Mouse (Mus musculus) heart, embryonic 11.5 days (tissue): ENCODE results near the gene Pidd1. TPM values are rescaled to one million over a fixed set of nuclear protein-coding genes. Genes with fewer than 3 reads are reported as not detected.
"Not testable (repeated sequence)": the region's sequence is repeated elsewhere in the genome, so short reads cannot be mapped to it uniquely, and the experiment has no call there.

Experiments used
- ATAC-seq: fragments of 200-750 bp; cut with Nextera tagmentation; replicated peaks from 2 replicates; pipeline ENCODE4 v1.8.0; 2017; ENCODE audit warnings: moderate library complexity; ENCODE audit not compliant: insufficient number of reproducible peaks, low FRiP score, low TSS enrichment
- H3K27ac ChIP-seq: fragments of 300-500 bp; sonication (generic); 2 replicates; pipeline ENCODE4 v1.5.1; 2014; ENCODE audit warnings: mild to moderate bottlenecking, low read depth, low read length
- H3K27me3 ChIP-seq: fragments of 300-500 bp; sonication (generic); 2 replicates; pipeline ENCODE4 v1.6.1; 2014; ENCODE audit warnings: mild to moderate bottlenecking, low read length, mixed read lengths; ENCODE audit not compliant: control insufficient read depth, insufficient read depth
- H3K36me3 ChIP-seq: fragments of 300-500 bp; sonication (generic); 2 replicates; pipeline ENCODE4 v1.6.1; 2014; ENCODE audit warnings: mild to moderate bottlenecking, low read length, moderate library complexity, mixed read lengths; ENCODE audit not compliant: control insufficient read depth, insufficient read depth
- H3K4me1 ChIP-seq: fragments of 300-500 bp; sonication (generic); 2 replicates; pipeline ENCODE4 v1.6.1; 2014; ENCODE audit warnings: low read length; ENCODE audit not compliant: control insufficient read depth, insufficient read depth
- H3K4me2 ChIP-seq: fragments of 300-500 bp; sonication (generic); 2 replicates; pipeline ENCODE4 v1.6.1; 2014; ENCODE audit warnings: mild to moderate bottlenecking, moderate library complexity
- H3K4me3 ChIP-seq: fragments of 300-500 bp; sonication (generic); 2 replicates; pipeline ENCODE4 v1.5.1; 2014; ENCODE audit warnings: low read depth, low read length
- H3K9ac ChIP-seq: fragments of 300-500 bp; sonication (generic); 2 replicates; pipeline ENCODE4 v1.6.1; 2014; ENCODE audit warnings: mild to moderate bottlenecking, low read depth, low read length, moderate library complexity
- H3K9me3 ChIP-seq: fragments of 300-500 bp; sonication (generic); replicated peaks from 2 replicates; pipeline ENCODE4 v1.6.1; 2016; ENCODE audit warnings: low read length; ENCODE audit not compliant: control insufficient read depth
- WGBS: fragments of 180-500 bp; shearing (Covaris S2); extraction: QIAGEN DNeasy Blood & Tissue Kit; methylation state at CpG from one replicate; pipeline ENCODE4 v1.1.7; 2014; ENCODE audit not compliant: insufficient replicate concordance; 5-methylcytosine and 5-hydroxymethylcytosine counted together
- polyA plus RNA-seq: library from polyadenylated mRNA; unstranded; fragments of >200 nt; fragmentation: Nextera tagmentation; extraction: Ambion mirVana; gene quantifications from 2 replicates; pipeline ENCODE4 v1.2.1, GENCODE M21; 2014

The Pidd1 gene
- polyA plus RNA-seq, 1 experiment from 2014 or later, result 9.5 TPM

- WGBS, result 0% methylated on average over 63 of the region's 63 CpGs
- ATAC-seq, result peak; percentile 86
- Histone ChIP-seq H3K4me3 (peak within 1 kb of the TSS; percentile 83), H3K9ac (peak within 1 kb of the TSS; percentile 88), H3K9me3 (no peaks in the 10 kb centered on the region), H3K27ac (peak within 1 kb of the TSS; percentile 52), H3K4me2 (peak within 1 kb of the TSS; percentile 80), H3K36me3 (peaks cover 20% of the 10 kb centered on the region), H3K4me1 (peaks cover 23% of the 10 kb centered on the region), H3K27me3 (no peaks in the 10 kb centered on the region)
Observed at GRCm38 (mm10) chr7:141447110-141447991, 3.5 kb upstream of the Pidd1 start, which contains the start of gene Rplp2. Gene Rplp2, plus strand, starts transcription at chr7:141447370.

DNA sequence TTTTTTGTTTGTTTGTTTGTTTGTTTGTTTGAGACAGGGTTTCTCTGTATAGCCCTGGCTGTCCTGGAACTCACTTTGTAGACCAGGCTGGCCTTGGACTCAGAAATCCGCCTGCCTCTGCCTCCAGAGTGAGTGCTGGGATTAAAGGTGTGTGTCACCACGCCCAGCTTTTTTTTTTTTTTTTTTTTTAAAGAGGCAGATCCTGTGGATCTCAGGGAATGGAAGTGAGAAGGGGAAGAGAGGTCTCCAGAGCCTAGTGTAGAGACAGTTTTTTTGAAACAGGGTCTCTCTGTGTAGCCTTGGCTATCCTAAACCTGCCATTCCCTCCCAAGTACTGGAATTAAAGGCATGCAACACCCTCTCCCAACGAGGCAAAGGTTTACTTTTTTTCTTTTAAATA is 2.5 kb upstream of the Pidd1 start:
- H3K4me1 ChIP-seq, result peaks cover 26% of the 10 kb centered on the region
- H3K27me3 ChIP-seq, H3K27ac ChIP-seq, H3K9ac ChIP-seq, H3K9me3 ChIP-seq, ATAC-seq: not testable (repeated sequence)
- 67% methylated on average over 3 of the region's 3 CpGs for WGBS
- H3K36me3 ChIP-seq, result peaks cover 13% of the 10 kb centered on the region
- H3K4me3 ChIP-seq, result peak overlapping the region; percentile 83
- peak overlapping the region; percentile 80 for H3K4me2 ChIP-seq

- peak overlapping the region; percentile 48 for H3K4me3 ChIP-seq
- H3K27me3 ChIP-seq, result no peaks in the 10 kb centered on the region
- peaks cover 27% of the 10 kb centered on the region for H3K4me1 ChIP-seq
- WGBS, result 28% methylated on average over 12 of the region's 12 CpGs
- peaks cover 6% of the 10 kb centered on the region; the same call in 1 of the 2 replicates for H3K36me3 ChIP-seq
- peak; percentile 6; the same call in 1 of the 2 replicates for ATAC-seq
- peak overlapping the region; percentile 46; the same call in 1 of the 2 replicates for H3K27ac ChIP-seq
- peak overlapping the region; percentile 77 for H3K9ac ChIP-seq
- H3K9me3 ChIP-seq, result no peaks in the 10 kb centered on the region
- peak overlapping the region; percentile 99 for H3K4me2 ChIP-seq
Observed at GRCm38 (mm10) chr7:141443081-141443821, 574 bp downstream of the Pidd1 start.

GRCm38 (mm10) chr7:141442199-141442598 is 1.6 kb downstream of the Pidd1 start:
- H3K27ac ChIP-seq, result no peak overlapping the region
- H3K27me3 ChIP-seq, result no peaks in the 10 kb centered on the region
- 90% methylated on average over 13 of the region's 13 CpGs for WGBS
- H3K4me3 ChIP-seq, result peak overlapping the region; percentile 48
- peak overlapping the region; percentile 77 for H3K9ac ChIP-seq
- ATAC-seq, result no peak
- peaks cover 6% of the 10 kb centered on the region; the same call in 1 of the 2 replicates for H3K36me3 ChIP-seq
- H3K4me2 ChIP-seq, result peak overlapping the region; percentile 99
- peaks cover 25% of the 10 kb centered on the region for H3K4me1 ChIP-seq
- no peaks in the 10 kb centered on the region for H3K9me3 ChIP-seq

DNA sequence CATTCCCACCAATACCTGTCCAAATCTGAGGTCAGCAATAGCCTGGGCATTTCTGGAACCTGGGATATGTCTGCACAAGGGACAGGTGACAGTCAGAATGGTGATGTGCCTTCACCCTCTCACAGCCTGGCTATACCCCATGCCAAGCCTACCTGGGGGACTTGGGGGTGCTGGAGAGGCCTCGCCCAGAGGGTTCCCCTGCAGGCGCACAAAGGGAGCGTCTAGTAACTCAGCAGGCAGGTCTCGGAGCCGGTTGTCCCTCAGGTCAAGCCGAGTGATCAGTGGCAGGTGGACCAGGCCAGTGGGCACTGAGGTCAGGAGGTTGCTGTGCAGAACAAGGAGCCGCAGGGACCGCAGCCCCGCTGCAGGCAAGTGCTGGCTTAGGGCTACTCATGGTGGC is 2.4 kb downstream of the Pidd1 start:
- 91% methylated on average over 9 of the region's 9 CpGs for WGBS
- H3K27ac ChIP-seq, result no peak overlapping the region
- no peaks in the 10 kb centered on the region for H3K27me3 ChIP-seq
- H3K36me3 ChIP-seq, result peaks cover 6% of the 10 kb centered on the region; the same call in 1 of the 2 replicates
- ATAC-seq, result no peak
- no peak overlapping the region for H3K9ac ChIP-seq
- H3K4me1 ChIP-seq, result peaks cover 30% of the 10 kb centered on the region
- no peak overlapping the region for H3K4me3 ChIP-seq
- no peak overlapping the region; the same call in 1 of the 2 replicates for H3K4me2 ChIP-seq
- no peaks in the 10 kb centered on the region for H3K9me3 ChIP-seq

- Histone ChIP-seq H3K27me3 (no peaks in the 10 kb centered on the region), H3K9ac (no peak overlapping the region), H3K4me2 (no peak overlapping the region), H3K36me3 (peaks cover 6% of the 10 kb centered on the region; the same call in 1 of the 2 replicates), H3K4me1 (peaks cover 33% of the 10 kb centered on the region), H3K9me3 (no peaks in the 10 kb centered on the region), H3K27ac (no peak overlapping the region), H3K4me3 (no peak overlapping the region)
- 35% methylated on average over 6 of the region's 6 CpGs for WGBS
- no peak for ATAC-seq
Observed at GRCm38 (mm10) chr7:141440613-141441012, 3.2 kb downstream of the Pidd1 start.

DNA sequence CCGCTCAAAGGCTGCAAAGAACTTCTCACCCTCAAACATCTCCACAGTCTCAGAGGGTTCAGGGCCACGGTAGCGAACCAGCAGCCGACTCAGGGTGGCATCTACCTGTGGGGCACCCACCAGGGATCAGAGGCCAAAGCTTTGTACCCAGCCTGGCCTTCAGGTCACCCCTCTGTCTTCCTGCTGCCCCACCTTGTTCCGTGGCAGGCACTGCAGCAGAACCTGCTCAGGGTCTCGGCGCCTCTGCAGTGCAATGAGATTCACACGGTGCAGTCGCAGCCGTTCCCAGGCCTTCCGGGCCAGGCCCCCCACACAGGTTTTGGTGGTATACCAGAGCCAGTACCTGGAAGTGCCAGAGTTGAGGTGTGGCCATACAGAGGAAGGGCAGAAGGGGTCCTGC is 4.0 kb downstream of the Pidd1 start:
- 95% methylated on average over 11 of the region's 11 CpGs for WGBS

GRCm38 (mm10) chr7:141439140-141439679 is 4.6 kb downstream of the Pidd1 start:
- Histone ChIP-seq H3K27me3 (no peaks in the 10 kb centered on the region), H3K9ac (no peak overlapping the region), H3K4me1 (peaks cover 44% of the 10 kb centered on the region), H3K4me3 (no peak overlapping the region), H3K36me3 (peaks cover 6% of the 10 kb centered on the region; the same call in 1 of the 2 replicates), H3K4me2 (no peak overlapping the region), H3K27ac (no peak overlapping the region), H3K9me3 (no peaks in the 10 kb centered on the region)
- WGBS, result 93% methylated on average over 10 of the region's 10 CpGs
- no peak for ATAC-seq

More for the DNA sequence above, 4.0 kb downstream of the Pidd1 start:
- H3K4me3 ChIP-seq, result no peak overlapping the region
- H3K4me1 ChIP-seq, result peaks cover 38% of the 10 kb centered on the region
- no peak overlapping the region for H3K4me2 ChIP-seq
- H3K9ac ChIP-seq, result no peak overlapping the region
- H3K27ac ChIP-seq, result no peak overlapping the region
- H3K9me3 ChIP-seq, result no peaks in the 10 kb centered on the region
- peaks cover 6% of the 10 kb centered on the region; the same call in 1 of the 2 replicates for H3K36me3 ChIP-seq
- no peaks in the 10 kb centered on the region for H3K27me3 ChIP-seq
- no peak for ATAC-seq
